1 mouse cellular context compared by ENCODE assay signal in genomic region chr7:16924037-16924834, GRCm38 (mm10).
TF ChIP-seq lines count a peak whose summit lies in the region.

Gene Calm3, minus strand, starts transcription at chr7:16924114.

TF ChIP-seq in CH12.LX, 34 proteins besides CTCF, POLR2A, EP300 and RAD21 (continued from another document):
- TF ChIP-seq ZKSCAN1 (IDR thresholded peaks at IDR 0.05; ENCODE audit: borderline replicate concordance, low read depth, low read length) (peak; percentile 23; the same call in 1 of the 2 replicates), MAFK (IDR thresholded peaks at IDR 0.05; ENCODE audit: insufficient replicate concordance, low read length) (no peak), USF2 (conservative IDR thresholded peaks at IDR 0.05; ENCODE audit: low read depth, low read length) (no peak), POLR2AphosphoS2 (IDR thresholded peaks at IDR 0.05; ENCODE audit: low read depth, low read length) (peak; percentile 78; the same call in 1 of the 2 replicates), MEF2A (IDR thresholded peaks at IDR 0.05; ENCODE audit: borderline replicate concordance, low read depth, low read length) (peak; percentile 61), JUN (IDR thresholded peaks at IDR 0.05; ENCODE audit: insufficient read depth, low read depth, low read length) (no peak), SMC3 (IDR thresholded peaks at IDR 0.05; ENCODE audit: low read depth, low read length) (no peak), NRF1 (IDR thresholded peaks at IDR 0.05; ENCODE audit: low read depth, low read length) (peak; percentile 79), TCF12 (IDR thresholded peaks at IDR 0.05; ENCODE audit: low read depth, low read length) (peak; percentile 86), SIN3A (IDR thresholded peaks at IDR 0.05; ENCODE audit: low read length) (peak; percentile 86; the same call in 1 of the 2 replicates), ZNF384 (IDR thresholded peaks at IDR 0.05; ENCODE audit: low read depth, low read length) (no peak)
TF ChIP-seq in CH12.LX: peak in this region for 25.
